Mouse (Mus musculus): ENCODE measurements at regions not wholly inside any gene's neighbourhood (a gene's known extent, or its start where the extent isn't known, plus 50 kb on each side); places are given as distances from the start of the nearest gene placed in this dataset.

DNA sequence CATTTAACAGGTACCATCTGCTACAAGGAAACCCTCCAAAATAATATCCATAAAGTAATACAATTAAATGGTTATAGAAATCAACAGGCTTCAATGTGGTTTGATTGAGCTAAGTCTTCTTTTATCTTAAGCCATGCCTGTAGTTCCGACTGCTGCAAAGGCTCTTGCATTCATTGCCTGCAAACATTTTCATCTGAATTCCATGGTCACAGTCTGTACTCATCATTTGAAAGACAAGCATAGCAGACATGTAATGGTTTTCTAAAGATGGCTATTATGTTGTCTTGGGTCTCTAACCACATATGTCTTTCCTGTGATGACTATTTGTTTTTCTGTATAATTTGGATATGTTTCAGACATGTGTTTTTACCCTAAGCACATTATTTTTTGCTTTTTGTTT, 677.9 kb downstream of the Hace1 start:
- H3K4me2 ChIP-seq (ENCODE audit: low read length) = no peak overlapping the region
- ATAC-seq (replicated peaks; ENCODE audit: low FRiP score, low read depth) (no peak), DNase-seq (ENCODE audit: low spot score) (no peak)
- no peak overlapping the region for H3K9ac ChIP-seq (ENCODE audit: low read depth, low read length)
- no peaks in the 10 kb centered on the region for H3K4me1 ChIP-seq (replicated peaks; ENCODE audit: insufficient read depth, low read length)
- no peak overlapping the region for H3K27ac ChIP-seq
- 87% methylated on average over 1 of the region's 1 CpGs for WGBS
- no peaks in the 10 kb centered on the region for H3K9me3 ChIP-seq (replicated peaks; ENCODE audit: low read length)
- H3K36me3 ChIP-seq (ENCODE audit: insufficient read depth, low read length) = no peaks in the 10 kb centered on the region
- TF ChIP-seq CTCF (IDR thresholded peaks at IDR 0.05; ENCODE audit: low read depth) = no peak
- no peak overlapping the region for H3K4me3 ChIP-seq (replicated peaks; ENCODE audit: low read depth, low read length)
- H3K27me3 ChIP-seq (ENCODE audit: insufficient read depth, low read length) = no peaks in the 10 kb centered on the region

DNA sequence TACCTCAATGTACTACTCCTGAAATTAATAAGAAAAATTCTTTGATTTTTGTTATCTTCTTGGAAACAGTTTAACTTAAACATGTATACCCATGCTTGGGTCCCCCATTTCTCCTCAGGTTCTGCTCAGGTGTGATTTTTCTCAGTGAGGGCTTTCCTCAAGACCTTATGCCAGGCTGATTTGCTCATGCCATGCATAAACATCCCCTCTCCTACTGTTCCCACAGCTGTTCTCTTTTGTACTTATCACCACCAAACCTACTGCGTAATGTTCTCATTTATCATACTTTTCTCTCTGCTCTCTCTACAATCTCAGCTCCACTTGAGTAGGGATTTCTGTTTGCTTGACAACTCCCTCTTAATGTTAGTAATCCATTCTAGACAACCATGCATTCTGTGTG, 692.1 kb downstream of the Hace1 start:
- no peak for DNase-seq (ENCODE audit: low spot score)
- Histone ChIP-seq H3K27ac (no peak overlapping the region), H3K27me3 (ENCODE audit: insufficient read depth, low read length) (no peaks in the 10 kb centered on the region), H3K36me3 (ENCODE audit: insufficient read depth, low read length) (no peaks in the 10 kb centered on the region), H3K9me3 (replicated peaks; ENCODE audit: low read length) (no peaks in the 10 kb centered on the region), H3K4me3 (replicated peaks; ENCODE audit: low read depth, low read length) (no peak overlapping the region), H3K9ac (ENCODE audit: low read depth, low read length) (no peak overlapping the region), H3K4me1 (replicated peaks; ENCODE audit: insufficient read depth, low read length) (no peaks in the 10 kb centered on the region), H3K4me2 (ENCODE audit: low read length) (no peak overlapping the region)
- 91% methylated on average over 1 of the region's 1 CpGs for WGBS
- no peak for TF ChIP-seq CTCF (IDR thresholded peaks at IDR 0.05; ENCODE audit: low read depth)
- no peak for ATAC-seq (replicated peaks; ENCODE audit: low FRiP score, low read depth)

DNA sequence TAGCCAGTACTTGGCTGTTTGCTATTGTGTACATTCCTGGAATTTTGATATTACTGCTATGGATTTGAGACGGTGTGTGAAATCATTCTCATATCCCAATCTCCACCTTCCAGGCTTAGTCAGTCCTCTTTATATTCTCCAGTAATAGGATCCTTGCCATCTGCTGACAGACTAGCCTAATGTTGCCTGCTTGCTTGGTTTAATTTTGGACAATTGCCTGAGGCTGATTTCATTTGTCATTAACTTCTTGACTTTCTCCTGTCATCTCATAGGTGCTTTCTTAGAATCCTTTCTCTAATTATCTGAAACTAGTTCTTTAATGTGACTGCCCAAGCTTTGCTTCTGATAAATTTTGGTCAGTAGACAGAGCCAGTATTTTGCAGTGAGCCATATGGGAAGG, 696.2 kb downstream of the Hace1 start:
- no peak overlapping the region for H3K27ac ChIP-seq
- no peaks in the 10 kb centered on the region for H3K27me3 ChIP-seq (ENCODE audit: insufficient read depth, low read length)
- no peaks in the 10 kb centered on the region for H3K36me3 ChIP-seq (ENCODE audit: insufficient read depth, low read length)
- H3K4me3 ChIP-seq (replicated peaks; ENCODE audit: low read depth, low read length) = no peak overlapping the region
- DNase-seq (ENCODE audit: low spot score) (no peak), ATAC-seq (replicated peaks; ENCODE audit: low FRiP score, low read depth) (no peak)
- WGBS = 80% methylated on average over 1 of the region's 1 CpGs
- no peak overlapping the region for H3K4me2 ChIP-seq (ENCODE audit: low read length)
- no peaks in the 10 kb centered on the region for H3K9me3 ChIP-seq (replicated peaks; ENCODE audit: low read length)
- H3K4me1 ChIP-seq (replicated peaks; ENCODE audit: insufficient read depth, low read length) = no peaks in the 10 kb centered on the region
- H3K9ac ChIP-seq (ENCODE audit: low read depth, low read length) = no peak overlapping the region
- no peak for TF ChIP-seq CTCF (IDR thresholded peaks at IDR 0.05; ENCODE audit: low read depth)

DNA sequence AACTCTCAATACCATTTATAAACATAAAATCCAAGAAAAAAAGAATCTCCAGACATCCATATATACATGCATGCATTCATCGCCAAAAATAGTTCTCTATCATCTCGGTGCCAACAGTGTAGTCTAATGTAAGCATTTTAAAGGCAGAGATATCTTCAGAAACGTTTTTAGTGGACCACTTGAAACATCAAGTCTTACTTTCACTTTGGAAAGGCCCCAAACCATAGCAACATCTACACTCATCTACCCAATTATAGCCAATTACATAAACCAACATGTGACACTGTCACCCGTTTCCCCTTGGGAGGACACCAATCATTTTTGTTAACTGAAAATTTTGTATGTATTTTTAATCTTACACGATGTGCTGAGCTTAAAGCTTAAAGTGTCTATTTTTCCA, 716.7 kb downstream of the Hace1 start:
- H3K4me2 ChIP-seq (ENCODE audit: low read length) = no peak overlapping the region
- H3K9ac ChIP-seq (ENCODE audit: low read depth, low read length) = no peak overlapping the region
- WGBS = 75% methylated on average over 5 of the region's 5 CpGs
- H3K36me3 ChIP-seq (ENCODE audit: insufficient read depth, low read length) = no peaks in the 10 kb centered on the region
- H3K27ac ChIP-seq = no peak overlapping the region
- H3K27me3 ChIP-seq (ENCODE audit: insufficient read depth, low read length) = no peaks in the 10 kb centered on the region
- no peak for TF ChIP-seq CTCF (IDR thresholded peaks at IDR 0.05; ENCODE audit: low read depth)
- H3K4me1 ChIP-seq (replicated peaks; ENCODE audit: insufficient read depth, low read length) = no peaks in the 10 kb centered on the region
- DNase-seq (ENCODE audit: low spot score) (no peak), ATAC-seq (replicated peaks; ENCODE audit: low FRiP score, low read depth) (no peak)
- no peak overlapping the region for H3K4me3 ChIP-seq (replicated peaks; ENCODE audit: low read depth, low read length)
- no peaks in the 10 kb centered on the region for H3K9me3 ChIP-seq (replicated peaks; ENCODE audit: low read length)

DNA sequence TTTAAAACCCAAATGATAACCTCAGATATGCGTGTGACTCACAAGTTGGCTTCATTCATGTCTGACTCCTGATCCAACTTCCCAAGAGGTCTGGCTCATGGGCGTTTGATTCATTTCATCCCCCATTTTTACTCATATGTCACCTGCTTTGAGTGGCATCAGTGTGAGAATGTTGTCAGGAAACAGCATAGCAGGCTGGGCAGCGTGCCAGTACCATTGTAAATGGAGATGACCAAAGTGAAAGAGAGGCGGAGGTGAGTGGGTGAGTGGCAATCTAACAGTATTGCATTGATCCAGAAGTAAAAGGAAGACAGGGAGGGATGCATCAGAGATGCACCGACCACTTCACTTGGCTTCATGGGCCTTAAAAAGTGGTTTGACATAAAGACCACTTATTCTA, 720.7 kb downstream of the Hace1 start:
- no peak for ATAC-seq (replicated peaks; ENCODE audit: low FRiP score, low read depth)
- Histone ChIP-seq H3K9ac (ENCODE audit: low read depth, low read length) (no peak overlapping the region), H3K36me3 (ENCODE audit: insufficient read depth, low read length) (no peaks in the 10 kb centered on the region), H3K9me3 (replicated peaks; ENCODE audit: low read length) (no peaks in the 10 kb centered on the region), H3K4me2 (ENCODE audit: low read length) (no peak overlapping the region), H3K4me1 (replicated peaks; ENCODE audit: insufficient read depth, low read length) (no peaks in the 10 kb centered on the region), H3K27me3 (ENCODE audit: insufficient read depth, low read length) (no peaks in the 10 kb centered on the region), H3K4me3 (replicated peaks; ENCODE audit: low read depth, low read length) (no peak overlapping the region), H3K27ac (no peak overlapping the region)
- TF ChIP-seq CTCF (IDR thresholded peaks at IDR 0.05; ENCODE audit: low read depth) = no peak
- 69% methylated on average over 5 of the region's 5 CpGs for WGBS
- no peak for DNase-seq (ENCODE audit: low spot score)

DNA sequence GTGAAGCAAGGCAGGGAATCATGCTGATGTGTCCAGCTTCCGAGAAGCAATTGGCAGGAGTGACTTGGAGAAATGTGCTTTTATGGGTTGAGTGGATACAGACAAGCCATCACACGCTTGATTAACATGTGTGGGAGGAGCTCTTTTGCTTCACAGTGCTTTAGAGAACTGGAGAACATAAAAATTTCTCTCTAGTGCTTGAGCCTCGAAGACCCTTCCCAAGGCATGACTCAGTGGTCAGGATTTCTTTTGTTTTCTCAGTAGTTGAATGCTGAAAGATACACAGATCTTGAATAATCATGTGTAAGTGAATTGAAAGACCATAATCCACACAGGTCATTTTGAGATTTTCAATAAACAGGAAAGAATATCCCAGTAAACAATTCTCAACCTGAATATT, 721.9 kb downstream of the Hace1 start:
- Histone ChIP-seq H3K4me2 (ENCODE audit: low read length) (no peak overlapping the region), H3K9ac (ENCODE audit: low read depth, low read length) (no peak overlapping the region), H3K4me1 (replicated peaks; ENCODE audit: insufficient read depth, low read length) (no peaks in the 10 kb centered on the region), H3K36me3 (ENCODE audit: insufficient read depth, low read length) (no peaks in the 10 kb centered on the region), H3K9me3 (replicated peaks; ENCODE audit: low read length) (no peaks in the 10 kb centered on the region), H3K27me3 (ENCODE audit: insufficient read depth, low read length) (no peaks in the 10 kb centered on the region), H3K4me3 (replicated peaks; ENCODE audit: low read depth, low read length) (no peak overlapping the region), H3K27ac (no peak overlapping the region)
- 16% methylated on average over 3 of the region's 3 CpGs for WGBS
- no peak for ATAC-seq (replicated peaks; ENCODE audit: low FRiP score, low read depth)
- DNase-seq (ENCODE audit: low spot score) = peak; percentile 14
- TF ChIP-seq CTCF (IDR thresholded peaks at IDR 0.05; ENCODE audit: low read depth) = no peak

DNA sequence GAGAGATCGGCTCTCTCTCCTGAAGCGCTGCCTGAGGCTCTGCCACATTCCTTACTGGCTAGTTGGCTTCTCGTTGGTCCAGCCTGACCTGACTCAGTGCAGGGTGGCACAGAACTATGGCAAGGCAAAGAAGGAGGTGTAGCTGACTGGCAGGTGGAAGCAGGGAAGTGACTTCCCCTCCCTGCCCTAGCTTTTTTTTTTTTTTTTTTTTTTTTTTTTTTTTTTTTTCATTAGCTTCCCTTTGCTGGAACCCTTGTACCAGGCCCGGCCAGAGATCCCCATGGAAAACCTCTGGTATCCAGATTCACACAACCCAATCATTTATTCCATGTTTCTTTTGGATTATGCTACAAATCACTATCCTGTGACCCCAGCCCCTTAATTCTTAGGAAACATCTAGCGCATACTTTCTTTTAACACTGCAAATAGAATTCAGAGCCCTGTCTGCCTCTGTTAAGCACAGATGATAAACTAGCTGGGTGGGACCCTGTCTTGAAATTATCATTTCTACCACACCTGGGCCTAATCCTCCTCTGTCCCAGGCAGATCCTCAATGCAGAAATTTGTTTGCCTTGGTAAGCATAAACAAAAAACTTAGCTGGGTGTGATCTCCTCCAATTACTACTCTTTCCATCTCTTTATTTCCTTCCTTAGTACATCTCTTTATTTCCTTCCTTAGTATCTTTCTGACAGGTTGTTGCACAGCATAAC, 742.9 kb downstream of the Hace1 start:
- no peak overlapping the region for H3K27ac ChIP-seq
- H3K9ac ChIP-seq (ENCODE audit: low read depth, low read length) = no peak overlapping the region
- 90% methylated on average over 5 of the region's 5 CpGs for WGBS
- H3K27me3 ChIP-seq (ENCODE audit: insufficient read depth, low read length) = no peaks in the 10 kb centered on the region
- no peaks in the 10 kb centered on the region for H3K4me1 ChIP-seq (replicated peaks; ENCODE audit: insufficient read depth, low read length)
- no peaks in the 10 kb centered on the region for H3K9me3 ChIP-seq (replicated peaks; ENCODE audit: low read length)
- no peak for DNase-seq (ENCODE audit: low spot score)
- no peaks in the 10 kb centered on the region for H3K36me3 ChIP-seq (ENCODE audit: insufficient read depth, low read length)
- no peak for ATAC-seq (replicated peaks; ENCODE audit: low FRiP score, low read depth)
- H3K4me2 ChIP-seq (ENCODE audit: low read length) = no peak overlapping the region
- no peak for TF ChIP-seq CTCF (IDR thresholded peaks at IDR 0.05; ENCODE audit: low read depth)
- no peak overlapping the region for H3K4me3 ChIP-seq (replicated peaks; ENCODE audit: low read depth, low read length)
